Comparison of ENCODE assay signal across 13 mouse cellular contexts in genomic region chr6:91244331-91244730, GRCm38 (mm10). TPM values are rescaled to one million over a fixed set of nuclear protein-coding genes. Genes with fewer than 3 reads are reported as not detected.
DNase-seq lines count a peak whose midpoint lies in the region; ATAC-seq and TF ChIP-seq lines count a peak whose summit lies in the region.
"Had no signal": no experiment of that assay in that cellular context is flagged by ENCODE, and none has a peak within 500 bp of the region (broad histone marks: within the 10 kb centered on the region; RNA-seq: fewer than 3 reads in every experiment).

No protein-coding gene starts in this region.

- TF ChIP-seq POLR2A in cortical plate, adult 2 months (IDR thresholded peaks at IDR 0.05; ENCODE audit: extremely low read depth, insufficient read depth, low read length) = no peak

- peak overlapping the region; percentile 46; the same call in 1 of the 2 replicates for H3K27ac ChIP-seq in cortical plate, adult 2 months (ENCODE audit: insufficient read depth, low read length)
- H3K27ac ChIP-seq in limb, embryonic 10.5 days = no peak overlapping the region
- H3K27ac ChIP-seq: hindbrain, embryonic 12.5 days; stomach, embryonic 15.5 days had no signal

- peaks cover 3% of the 10 kb centered on the region; the same call in 1 of the 2 replicates for H3K36me3 ChIP-seq in limb, embryonic 10.5 days
- H3K36me3 ChIP-seq: hindbrain, embryonic 12.5 days; stomach, embryonic 15.5 days had no signal

- ATAC-seq in cerebellum, adult (ENCODE audit: insufficient number of reproducible peaks, low FRiP score, low TSS enrichment) = no peak
- ATAC-seq in megakaryocyte progenitor cell, adult 5-6 weeks (replicated peaks; ENCODE audit: poor library complexity) = no peak

- peak; percentile 35 for DNase-seq in embryo, embryonic 10 days (ENCODE audit: low spot score)
- no peak for DNase-seq in embryo, embryonic 9.5 days (ENCODE audit: extremely low spot score)
- peak; percentile 47 to 48 for DNase-seq in layer of hippocampus, postnatal 36 days
- DNase-seq in right cerebral cortex, adult 2 months (ENCODE audit: low spot score in 2 of 2) = peak; percentile 71 to 80
- DNase-seq in limb, embryonic 10.5 days (ENCODE audit: low spot score) = no peak
- DNase-seq: adrenal gland, adult 8-10 months; kidney, adult 18-20 months had no signal

- TF ChIP-seq CTCF in cortical plate, adult 2 months (IDR thresholded peaks at IDR 0.05; ENCODE audit: extremely low read depth, insufficient read depth, low read length) = no peak

- 64% methylated on average over 8 of the region's 8 CpGs for WGBS in limb, embryonic 10.5 days

- no peak overlapping the region for H3K4me3 ChIP-seq in cortical plate, adult 2 months (ENCODE audit: insufficient read depth, low read length)
- no peak overlapping the region for H3K4me3 ChIP-seq in limb, embryonic 10.5 days
- H3K4me3 ChIP-seq: hindbrain, embryonic 12.5 days; stomach, embryonic 15.5 days had no signal

- no peaks in the 10 kb centered on the region for H3K27me3 ChIP-seq in limb, embryonic 10.5 days (ENCODE audit: low read depth, poor library complexity, severe bottlenecking)
- H3K27me3 ChIP-seq: hindbrain, embryonic 12.5 days had no signal

- peaks cover 7% of the 10 kb centered on the region for H3K4me1 ChIP-seq in cortical plate, adult 2 months (ENCODE audit: control insufficient read depth, insufficient read depth, low read length)
- peaks cover 40% of the 10 kb centered on the region for H3K4me1 ChIP-seq in limb, embryonic 10.5 days

- no peaks in the 10 kb centered on the region for H3K9me3 ChIP-seq in limb, embryonic 10.5 days (replicated peaks)
- H3K9me3 ChIP-seq: stomach, embryonic 15.5 days had no signal

RNA-seq across cellular contexts. Expression of gene Fbln2, which starts 32.1 kb away (rescaled TPM):
- polyA plus RNA-seq in cortical plate, adult 2 months (2012; rRNA removed) = 12.8 and 15.0 TPM in 2 replicates
- 10 to 100 TPM in 1 of 2 experiments, 1 to 10 TPM in 1; 9.3 to 10.3 TPM for total RNA-seq in layer of hippocampus, postnatal 36 days (2021)
- 61.9 and 101 TPM in 2 replicates for polyA plus RNA-seq in limb, embryonic 10.5 days (2016; fragmentation: Nextera tagmentation; extraction: Ambion mirVana)
- not detected in 2 replicates for total RNA-seq in megakaryocyte progenitor cell, adult 5-6 weeks (2015)
- total RNA-seq in megakaryocyte progenitor cell, adult 5-6 weeks (2017) = not detected in 2 replicates
- total RNA-seq: megakaryocyte-erythroid progenitor cell, adult 5-6 weeks had no signal

Comparison
In these comparisons a context has a peak if more than half of its experiments do, and no peak if none do; other contexts are left out.
1. DNase-seq: peak in embryo, embryonic 10 days (single experiment), layer of hippocampus, postnatal 36 days (2 of 2) and right cerebral cortex, adult 2 months (2 of 2); none in embryo, embryonic 9.5 days (single experiment) and limb, embryonic 10.5 days (single experiment).
2. RNA of gene Fbln2, which starts 32.1 kb away (total RNA-seq): 9.3 to 10.3 TPM in layer of hippocampus, postnatal 36 days; not detected in megakaryocyte progenitor cell, adult 5-6 weeks; every median in the first group is over 10 times any median in the second.